In genomic region chr8:116991241-116991640, GRCm38 (mm10) we compare ENCODE assay signal across 15 mouse cellular contexts. TPM values are rescaled to one million over a fixed set of nuclear protein-coding genes. Genes with fewer than 3 reads are reported as not detected.
DNase-seq lines count a peak whose midpoint lies in the region; ATAC-seq lines count a peak whose summit lies in the region.
"Had no signal": no experiment of that assay in that cellular context is flagged by ENCODE, and none has a peak within 500 bp of the region (broad histone marks: within the 10 kb centered on the region; RNA-seq: fewer than 3 reads in every experiment).

No protein-coding gene starts in this region.

- no peak overlapping the region for H3K27ac ChIP-seq in limb, embryonic 13.5 days
- H3K27ac ChIP-seq in limb, embryonic 10.5 days: no peak overlapping the region
- H3K27ac ChIP-seq in intestine, embryonic 16.5 days (ENCODE audit: low read length): no peak overlapping the region
- H3K27ac ChIP-seq in stomach, embryonic 15.5 days: peak overlapping the region; percentile 84; the same call in 1 of the 2 replicates
- H3K27ac ChIP-seq: embryonic facial prominence, embryonic 13.5 days; hindbrain, postnatal 0 days; layer of hippocampus, adult 2 months; neural tube, embryonic 13.5 days had no signal

- H3K4me1 ChIP-seq in limb, embryonic 13.5 days: peaks cover 13% of the 10 kb centered on the region
- H3K4me1 ChIP-seq in limb, embryonic 10.5 days: peaks cover 20% of the 10 kb centered on the region
- H3K4me1 ChIP-seq in intestine, embryonic 16.5 days (ENCODE audit: control insufficient read depth, insufficient read depth, low read length): peaks cover 9% of the 10 kb centered on the region; the same call in 1 of the 2 replicates
- H3K4me1 ChIP-seq in stomach, embryonic 15.5 days: peaks cover 8% of the 10 kb centered on the region; the same call in 1 of the 2 replicates

- 86% methylated on average over 8 of the region's 8 CpGs for WGBS in limb, embryonic 13.5 days
- WGBS in limb, embryonic 10.5 days: 87% methylated on average over 8 of the region's 8 CpGs
- 81% methylated on average over 8 of the region's 8 CpGs for WGBS in intestine, embryonic 16.5 days
- 80% methylated on average over 8 of the region's 8 CpGs for WGBS in stomach, embryonic 15.5 days

- H3K9ac ChIP-seq in limb, embryonic 13.5 days: no peak overlapping the region
- no peak overlapping the region for H3K9ac ChIP-seq in intestine, embryonic 16.5 days (ENCODE audit: low read depth, low read length)
- H3K9ac ChIP-seq in stomach, embryonic 15.5 days: no peak overlapping the region
- H3K9ac ChIP-seq: lung, embryonic 14.5 days had no signal

- H3K36me3 ChIP-seq in limb, embryonic 13.5 days: peaks cover 25% of the 10 kb centered on the region
- H3K36me3 ChIP-seq in limb, embryonic 10.5 days: peaks cover 46% of the 10 kb centered on the region
- no peaks in the 10 kb centered on the region for H3K36me3 ChIP-seq in intestine, embryonic 16.5 days (ENCODE audit: control insufficient read depth, insufficient read depth, low read length)
- no peaks in the 10 kb centered on the region for H3K36me3 ChIP-seq in stomach, embryonic 15.5 days

- no peaks in the 10 kb centered on the region for H3K27me3 ChIP-seq in limb, embryonic 13.5 days
- H3K27me3 ChIP-seq in limb, embryonic 10.5 days (ENCODE audit: low read depth, poor library complexity, severe bottlenecking): no peaks in the 10 kb centered on the region
- H3K27me3 ChIP-seq in intestine, embryonic 16.5 days (replicated peaks; ENCODE audit: control insufficient read depth, insufficient read depth, low read length): no peaks in the 10 kb centered on the region
- no peaks in the 10 kb centered on the region for H3K27me3 ChIP-seq in stomach, embryonic 15.5 days (replicated peaks)
- H3K27me3 ChIP-seq: neural tube, embryonic 13.5 days had no signal

- H3K9me3 ChIP-seq in limb, embryonic 13.5 days: no peaks in the 10 kb centered on the region
- no peaks in the 10 kb centered on the region for H3K9me3 ChIP-seq in limb, embryonic 10.5 days (replicated peaks)
- H3K9me3 ChIP-seq in intestine, embryonic 16.5 days (ENCODE audit: control insufficient read depth, low read length): no peaks in the 10 kb centered on the region
- H3K9me3 ChIP-seq in stomach, embryonic 15.5 days: no peaks in the 10 kb centered on the region
- H3K9me3 ChIP-seq: embryonic facial prominence, embryonic 13.5 days; neural tube, embryonic 13.5 days had no signal

- no peak for ATAC-seq in limb, embryonic 13.5 days (ENCODE audit: low FRiP score, low read depth)
- no peak for ATAC-seq in intestine, embryonic 16.5 days
- ATAC-seq in stomach, embryonic 15.5 days (ENCODE audit: insufficient read depth, low FRiP score, low read depth): no peak
- ATAC-seq: hindbrain, postnatal 0 days had no signal

- H3K4me2 ChIP-seq in limb, embryonic 13.5 days (replicated peaks): 0 out of 2 replicates have a peak overlapping the region, but pooled peaks have one; percentile 76
- 0 out of 2 replicates have a peak overlapping the region, but pooled peaks have one; percentile 93 for H3K4me2 ChIP-seq in intestine, embryonic 16.5 days (ENCODE audit: low read depth, low read length)
- peak overlapping the region; percentile 90 for H3K4me2 ChIP-seq in stomach, embryonic 15.5 days

- no peak for DNase-seq in limb, embryonic 10.5 days (ENCODE audit: low spot score)
- DNase-seq in kidney, postnatal 14 days: peak; percentile 25
- no peak for DNase-seq in layer of hippocampus, postnatal 25 days (ENCODE audit: extremely low spot score in 1 of 2, low spot score in 1 of 2)
- DNase-seq in layer of hippocampus, adult 9-11 months: no peak
- DNase-seq: cerebellum, adult 8-10 months; gastrocnemius, postnatal 36 days; thymus, postnatal 36 days had no signal

- H3K4me3 ChIP-seq in limb, embryonic 13.5 days: no peak overlapping the region
- no peak overlapping the region for H3K4me3 ChIP-seq in limb, embryonic 10.5 days
- no peak overlapping the region for H3K4me3 ChIP-seq in intestine, embryonic 16.5 days (ENCODE audit: low read length)
- H3K4me3 ChIP-seq in stomach, embryonic 15.5 days (replicated peaks): no peak overlapping the region

RNA-seq across cellular contexts. Expression of gene Gcsh, which starts 2.1 kb away (rescaled TPM):
- 124 and 130 TPM in 2 replicates for polyA plus RNA-seq in limb, embryonic 13.5 days (2015; fragmentation: Nextera tagmentation; extraction: Ambion mirVana)
- polyA plus RNA-seq in limb, embryonic 10.5 days (2016; fragmentation: Nextera tagmentation; extraction: Ambion mirVana): 175 and 200 TPM in 2 replicates
- 164 and 173 TPM in 2 replicates for polyA plus RNA-seq in intestine, embryonic 16.5 days (2015; fragmentation: Nextera tagmentation; extraction: Ambion mirVana)
- 138 and 143 TPM in 2 replicates for polyA plus RNA-seq in stomach, embryonic 15.5 days (2015; fragmentation: Nextera tagmentation; extraction: Ambion mirVana)
- total RNA-seq in layer of hippocampus, postnatal 25 days (2021): 10 to 100 TPM; 42.0 to 45.7 TPM

RNA-seq across cellular contexts. Expression of gene 1700030J22Rik, which starts 12.5 kb away (rescaled TPM):
- 2.0 and 2.6 TPM in 2 replicates for polyA plus RNA-seq in limb, embryonic 13.5 days (2015; fragmentation: Nextera tagmentation; extraction: Ambion mirVana)
- polyA plus RNA-seq in limb, embryonic 10.5 days (2016; fragmentation: Nextera tagmentation; extraction: Ambion mirVana): 1.5 and 2.3 TPM in 2 replicates
- 0.76 and 0.80 TPM in 2 replicates for polyA plus RNA-seq in intestine, embryonic 16.5 days (2015; fragmentation: Nextera tagmentation; extraction: Ambion mirVana)
- 1.3 and 1.7 TPM in 2 replicates for polyA plus RNA-seq in stomach, embryonic 15.5 days (2015; fragmentation: Nextera tagmentation; extraction: Ambion mirVana)
- total RNA-seq in layer of hippocampus, postnatal 25 days (2021): 1 to 10 TPM; 8.1 to 8.5 TPM

RNA-seq across cellular contexts. Expression of gene Atmin, which starts 48.0 kb away (rescaled TPM):
- polyA plus RNA-seq in limb, embryonic 13.5 days (2015; fragmentation: Nextera tagmentation; extraction: Ambion mirVana): 9.4 and 9.5 TPM in 2 replicates
- polyA plus RNA-seq in limb, embryonic 10.5 days (2016; fragmentation: Nextera tagmentation; extraction: Ambion mirVana): 12.1 and 12.4 TPM in 2 replicates
- polyA plus RNA-seq in intestine, embryonic 16.5 days (2015; fragmentation: Nextera tagmentation; extraction: Ambion mirVana): 7.9 and 9.6 TPM in 2 replicates
- polyA plus RNA-seq in stomach, embryonic 15.5 days (2015; fragmentation: Nextera tagmentation; extraction: Ambion mirVana): 8.9 and 10.0 TPM in 2 replicates
- total RNA-seq in layer of hippocampus, postnatal 25 days (2021): 10 to 100 TPM; 37.0 to 42.9 TPM
